Comparison of ENCODE assay signal across 28 mouse cellular contexts in the genomic region with DNA sequence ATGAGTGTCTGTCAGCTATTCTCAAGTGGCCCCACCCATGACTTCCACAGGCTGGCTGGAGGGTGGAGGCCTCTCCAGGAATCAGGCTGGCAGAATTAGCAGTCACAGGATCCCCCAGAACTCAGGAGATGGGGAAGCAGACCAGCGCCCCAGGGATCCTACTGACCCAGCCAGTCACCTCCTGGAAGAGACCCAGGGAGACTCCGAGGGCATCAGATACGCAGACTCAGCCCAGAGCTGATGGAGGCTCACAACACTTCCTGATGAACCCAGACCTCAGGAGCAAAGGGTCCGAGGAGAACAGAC. TPM values are rescaled to one million over a fixed set of nuclear protein-coding genes. Genes with fewer than 3 reads are reported as not detected.
DNase-seq lines count a peak whose midpoint lies in the region; ATAC-seq and TF ChIP-seq lines count a peak whose summit lies in the region.
"Had no signal": no experiment of that assay in that cellular context is flagged by ENCODE, and none has a peak within 500 bp of the region (broad histone marks: within the 10 kb centered on the region; RNA-seq: fewer than 3 reads in every experiment).

No protein-coding gene starts in this region.

- no peak overlapping the region for H3K4me2 ChIP-seq in hindbrain, embryonic 16.5 days (ENCODE audit: low read length)
- H3K4me2 ChIP-seq in hindbrain, embryonic 13.5 days, result no peak overlapping the region
- H3K4me2 ChIP-seq in embryonic facial prominence, embryonic 15.5 days (replicated peaks), result no peak overlapping the region
- H3K4me2 ChIP-seq: embryonic facial prominence, embryonic 12.5 days; heart, embryonic 13.5 days; hindbrain, embryonic 14.5 days; intestine, embryonic 15.5 days; limb, embryonic 13.5 days; lung, embryonic 15.5 days; midbrain, embryonic 13.5 days; neural tube, embryonic 13.5 days had no signal

- H3K9ac ChIP-seq in hindbrain, embryonic 16.5 days (ENCODE audit: low read depth, low read length), result peak overlapping the region; percentile 17
- H3K9ac ChIP-seq in hindbrain, embryonic 13.5 days, result no peak overlapping the region
- no peak overlapping the region for H3K9ac ChIP-seq in embryonic facial prominence, embryonic 15.5 days
- H3K9ac ChIP-seq: embryonic facial prominence, embryonic 12.5 days; heart, embryonic 13.5 days; hindbrain, embryonic 14.5 days; intestine, embryonic 15.5 days; limb, embryonic 13.5 days; liver, embryonic 14.5 days; lung, embryonic 15.5 days; midbrain, embryonic 13.5 days; neural tube, embryonic 13.5 days had no signal

- no peaks in the 10 kb centered on the region for H3K27me3 ChIP-seq in hindbrain, embryonic 16.5 days (replicated peaks; ENCODE audit: control insufficient read depth, insufficient read depth, low read length)
- peaks cover 13% of the 10 kb centered on the region for H3K27me3 ChIP-seq in hindbrain, embryonic 13.5 days
- H3K27me3 ChIP-seq in cerebellum, adult 2 months (ENCODE audit: control insufficient read depth, insufficient read depth, low read length), result no peaks in the 10 kb centered on the region
- no peaks in the 10 kb centered on the region for H3K27me3 ChIP-seq in embryonic facial prominence, embryonic 15.5 days
- H3K27me3 ChIP-seq: embryonic facial prominence, embryonic 12.5 days; intestine, embryonic 15.5 days; limb, embryonic 13.5 days; lung, embryonic 15.5 days; neural tube, embryonic 13.5 days; Patski had no signal

- intact Hi-C loops in gastrocnemius, postnatal 36 days (cut with DNase I), result no loop called here

- no peak for TF ChIP-seq CTCF in cerebellum, adult 2 months (IDR thresholded peaks at IDR 0.05; ENCODE audit: borderline replicate concordance, insufficient read depth, low read depth, low read length)

- peaks cover 7% of the 10 kb centered on the region for H3K4me1 ChIP-seq in hindbrain, embryonic 16.5 days (ENCODE audit: control insufficient read depth, insufficient read depth, low read depth, low read length)
- peaks cover 23% of the 10 kb centered on the region for H3K4me1 ChIP-seq in hindbrain, embryonic 13.5 days (replicated peaks)
- H3K4me1 ChIP-seq in cerebellum, adult 2 months (ENCODE audit: control insufficient read depth, insufficient read depth, low read length), result peaks cover 62% of the 10 kb centered on the region
- H3K4me1 ChIP-seq in embryonic facial prominence, embryonic 15.5 days, result peaks cover 33% of the 10 kb centered on the region
- H3K4me1 ChIP-seq: embryonic facial prominence, embryonic 12.5 days; heart, embryonic 13.5 days; lung, embryonic 15.5 days had no signal

- no peak overlapping the region for H3K27ac ChIP-seq in hindbrain, embryonic 16.5 days (ENCODE audit: low read depth, low read length)
- no peak overlapping the region for H3K27ac ChIP-seq in hindbrain, embryonic 13.5 days
- H3K27ac ChIP-seq in cerebellum, adult 2 months (ENCODE audit: insufficient read depth, low read length), result peak overlapping the region; percentile 92
- peak overlapping the region; percentile 55; the same call in 1 of the 2 replicates for H3K27ac ChIP-seq in embryonic facial prominence, embryonic 15.5 days (replicated peaks)
- H3K27ac ChIP-seq: embryonic facial prominence, embryonic 12.5 days; forebrain, embryonic 10.5 days; heart, embryonic 13.5 days; hindbrain, embryonic 14.5 days; intestine, embryonic 15.5 days; limb, embryonic 13.5 days; liver, embryonic 14.5 days; lung, embryonic 15.5 days; midbrain, embryonic 13.5 days; neural tube, embryonic 13.5 days had no signal

- no peaks in the 10 kb centered on the region for H3K9me3 ChIP-seq in hindbrain, embryonic 16.5 days (ENCODE audit: control insufficient read depth, low read length)
- H3K9me3 ChIP-seq in hindbrain, embryonic 13.5 days, result no peaks in the 10 kb centered on the region
- H3K9me3 ChIP-seq in embryonic facial prominence, embryonic 15.5 days (replicated peaks), result no peaks in the 10 kb centered on the region
- H3K9me3 ChIP-seq: embryonic facial prominence, embryonic 12.5 days; forebrain, embryonic 10.5 days; heart, embryonic 13.5 days; intestine, embryonic 15.5 days; limb, embryonic 13.5 days; lung, embryonic 15.5 days; midbrain, embryonic 13.5 days; neural tube, embryonic 13.5 days had no signal

- WGBS in hindbrain, embryonic 16.5 days, result 82% methylated on average over 4 of the region's 4 CpGs
- 80% methylated on average over 4 of the region's 4 CpGs for WGBS in hindbrain, embryonic 13.5 days
- 26% methylated on average over 4 of the region's 4 CpGs for WGBS in cerebellum, adult 2 months
- 87% methylated on average over 4 of the region's 4 CpGs for WGBS in embryonic facial prominence, embryonic 15.5 days

- TF ChIP-seq POLR2A in cerebellum, adult 2 months (IDR thresholded peaks at IDR 0.05; ENCODE audit: borderline replicate concordance, insufficient read depth, low read length), result no peak

- no peak overlapping the region for H3K4me3 ChIP-seq in hindbrain, embryonic 16.5 days (ENCODE audit: low read length)
- no peak overlapping the region for H3K4me3 ChIP-seq in hindbrain, embryonic 13.5 days
- no peak overlapping the region for H3K4me3 ChIP-seq in cerebellum, adult 2 months (replicated peaks; ENCODE audit: insufficient read depth, low read depth, low read length)
- H3K4me3 ChIP-seq in embryonic facial prominence, embryonic 15.5 days (replicated peaks), result no peak overlapping the region
- H3K4me3 ChIP-seq: embryonic facial prominence, embryonic 12.5 days; forebrain, embryonic 10.5 days; heart, embryonic 13.5 days; intestine, embryonic 15.5 days; limb, embryonic 13.5 days; lung, embryonic 15.5 days; midbrain, embryonic 13.5 days; neural tube, embryonic 13.5 days had no signal

- DNase-seq in cerebellum, adult 11 months, result peak; percentile 57
- DNase-seq in cerebellum, adult 2 months, result peak in 1 of 2 experiments; percentile 66
- no peak for DNase-seq in gastrocnemius, postnatal 36 days
- DNase-seq in adrenal gland, adult (ENCODE audit: inconsistent age in 2 of 2, low spot score in 1 of 2), result no peak
- DNase-seq: adrenal gland, postnatal 14 days; gastrocnemius, postnatal 14 days; kidney, adult 9 months; kidney, postnatal 25 days; thymus, postnatal 25 days had no signal

- H3K36me3 ChIP-seq in hindbrain, embryonic 16.5 days (ENCODE audit: control insufficient read depth, insufficient read depth, low read length), result peaks cover 16% of the 10 kb centered on the region
- H3K36me3 ChIP-seq in hindbrain, embryonic 13.5 days, result peaks cover 47% of the 10 kb centered on the region
- peaks cover 38% of the 10 kb centered on the region for H3K36me3 ChIP-seq in embryonic facial prominence, embryonic 15.5 days
- H3K36me3 ChIP-seq: lung, embryonic 15.5 days had no signal

- no peak for ATAC-seq in cerebellum, adult (ENCODE audit: insufficient number of reproducible peaks, low FRiP score, low TSS enrichment)
- ATAC-seq in hindbrain, embryonic 16.5 days, result no peak
- no peak for ATAC-seq in hindbrain, embryonic 13.5 days (ENCODE audit: low FRiP score)
- no peak for ATAC-seq in embryonic facial prominence, embryonic 15.5 days (ENCODE audit: insufficient number of reproducible peaks, low FRiP score, low TSS enrichment, low read depth)
- ATAC-seq: activated CD4-positive, CD25-positive, alpha-beta regulatory T cell, adult 4 months; CD4-positive, CD25-positive, alpha-beta regulatory T cell, adult 4 months; intestine, embryonic 15.5 days; midbrain, embryonic 13.5 days had no signal

RNA-seq across cellular contexts. Expression of gene Ciz1, which starts 10.5 kb away (rescaled TPM):
- 41.1 and 57.5 TPM in 2 replicates for polyA plus RNA-seq in hindbrain, embryonic 16.5 days (2015; fragmentation: Nextera tagmentation; extraction: Ambion mirVana)
- 52.4 and 53.7 TPM in 2 replicates for polyA plus RNA-seq in hindbrain, embryonic 13.5 days (2015; fragmentation: Nextera tagmentation; extraction: Ambion mirVana)
- 159 and 176 TPM in 2 replicates for polyA plus RNA-seq in cerebellum, adult 2 months (2012; rRNA removed)
- 54.6 and 57.3 TPM in 2 replicates for polyA plus RNA-seq in embryonic facial prominence, embryonic 15.5 days (2015; fragmentation: Nextera tagmentation; extraction: Ambion mirVana)
- 10 to 100 TPM; 23.2 to 25.4 TPM for total RNA-seq in gastrocnemius, postnatal 36 days (2021)

RNA-seq across cellular contexts. Expression of gene Dnm1, which starts 11.6 kb away (rescaled TPM):
- 71.2 and 79.0 TPM in 2 replicates for polyA plus RNA-seq in hindbrain, embryonic 16.5 days (2015; fragmentation: Nextera tagmentation; extraction: Ambion mirVana)
- 42.7 and 44.3 TPM in 2 replicates for polyA plus RNA-seq in hindbrain, embryonic 13.5 days (2015; fragmentation: Nextera tagmentation; extraction: Ambion mirVana)
- polyA plus RNA-seq in cerebellum, adult 2 months (2012; rRNA removed), result 1,410 and 1,576 TPM in 2 replicates
- 30.7 and 31.5 TPM in 2 replicates for polyA plus RNA-seq in embryonic facial prominence, embryonic 15.5 days (2015; fragmentation: Nextera tagmentation; extraction: Ambion mirVana)
- 1 to 10 TPM; 4.8 to 5.3 TPM for total RNA-seq in gastrocnemius, postnatal 36 days (2021)
- total RNA-seq: common myeloid progenitor, adult 5-6 weeks had no signal
- polyA plus RNA-seq: activated CD4-positive, CD25-positive, alpha-beta regulatory T cell, adult 4 months; CD4-positive, CD25-positive, alpha-beta regulatory T cell, adult 4 months had no signal

RNA-seq across cellular contexts. Expression of gene 1110008P14Rik, which starts 40.2 kb away (rescaled TPM):
- polyA plus RNA-seq in hindbrain, embryonic 16.5 days (2015; fragmentation: Nextera tagmentation; extraction: Ambion mirVana), result 161 and 196 TPM in 2 replicates
- polyA plus RNA-seq in hindbrain, embryonic 13.5 days (2015; fragmentation: Nextera tagmentation; extraction: Ambion mirVana), result 103 and 108 TPM in 2 replicates
- 284 and 338 TPM in 2 replicates for polyA plus RNA-seq in cerebellum, adult 2 months (2012; rRNA removed)
- 71.6 and 71.9 TPM in 2 replicates for polyA plus RNA-seq in embryonic facial prominence, embryonic 15.5 days (2015; fragmentation: Nextera tagmentation; extraction: Ambion mirVana)
- 10 to 100 TPM; 36.4 to 44.0 TPM for total RNA-seq in gastrocnemius, postnatal 36 days (2021)

RNA-seq across cellular contexts. Expression of gene Lcn2, which starts 46.5 kb away (rescaled TPM):
- polyA plus RNA-seq in hindbrain, embryonic 16.5 days (2015; fragmentation: Nextera tagmentation; extraction: Ambion mirVana), result 0.76 and 0.93 TPM in 2 replicates
- polyA plus RNA-seq in hindbrain, embryonic 13.5 days (2015; fragmentation: Nextera tagmentation; extraction: Ambion mirVana), result 1.0 TPM in 1 of 2 replicates, not detected in the other
- 0.48 and 1.0 TPM in 2 replicates for polyA plus RNA-seq in cerebellum, adult 2 months (2012; rRNA removed)
- polyA plus RNA-seq in embryonic facial prominence, embryonic 15.5 days (2015; fragmentation: Nextera tagmentation; extraction: Ambion mirVana), result 5.6 and 6.5 TPM in 2 replicates
- 1 to 10 TPM; 1.4 to 3.7 TPM for total RNA-seq in gastrocnemius, postnatal 36 days (2021)
- total RNA-seq: ES-E14 had no signal
- polyA plus RNA-seq: activated CD4-positive, CD25-positive, alpha-beta regulatory T cell, adult 4 months; CD4-positive, CD25-positive, alpha-beta regulatory T cell, adult 4 months; forebrain, embryonic 10.5 days had no signal

RNA-seq across cellular contexts. Expression of gene Swi5, which starts 53.7 kb away (rescaled TPM):
- 378 and 447 TPM in 2 replicates for polyA plus RNA-seq in hindbrain, embryonic 16.5 days (2015; fragmentation: Nextera tagmentation; extraction: Ambion mirVana)
- 437 and 458 TPM in 2 replicates for polyA plus RNA-seq in hindbrain, embryonic 13.5 days (2015; fragmentation: Nextera tagmentation; extraction: Ambion mirVana)
- polyA plus RNA-seq in cerebellum, adult 2 months (2012; rRNA removed), result 242 and 270 TPM in 2 replicates
- 450 and 462 TPM in 2 replicates for polyA plus RNA-seq in embryonic facial prominence, embryonic 15.5 days (2015; fragmentation: Nextera tagmentation; extraction: Ambion mirVana)
- total RNA-seq in gastrocnemius, postnatal 36 days (2021), result 100 to 1,000 TPM in 1 of 2 experiments, 10 to 100 TPM in 1; 97.6 to 126 TPM

Comparison
In these comparisons a context has a peak if more than half of its experiments do, and no peak if none do; other contexts are left out.
1. H3K27ac ChIP-seq: peak in cerebellum, adult 2 months (single experiment) and embryonic facial prominence, embryonic 15.5 days (single experiment); none in hindbrain, embryonic 16.5 days (single experiment) and hindbrain, embryonic 13.5 days (single experiment).
2. RNA of gene Dnm1, which starts 11.6 kb away (polyA plus RNA-seq): 1,410 to 1,576 TPM in cerebellum, adult 2 months; 71.2 to 79.0 TPM in hindbrain, embryonic 16.5 days, 42.7 to 44.3 TPM in hindbrain, embryonic 13.5 days and 30.7 to 31.5 TPM in embryonic facial prominence, embryonic 15.5 days; every median in the first group is over 10 times any median in the second.